Mouse (Mus musculus) erythroblast, embryonic 14.5 days (primary cell): ENCODE measurements at regions not wholly inside any gene's neighbourhood (a gene's known extent, or its start where the extent isn't known, plus 50 kb on each side); places are given as distances from the start of the nearest gene placed in this dataset.

ENCODE experiments used
- GATA1 ChIP-seq: IDR thresholded peaks from 2 replicates; pipeline ENCODE4 v1.6.1; 2012; ENCODE audit warnings: low read length, inconsistent platforms, mixed read lengths
- TAL1 ChIP-seq: IDR thresholded peaks from 3 replicates; pipeline ENCODE4 v1.6.1; 2012; ENCODE audit warnings: low read length, inconsistent platforms, mixed read lengths

- TF ChIP-seq TAL1: no peak
- no peak for TF ChIP-seq GATA1
Observed at GRCm38 (mm10) chr12:16041129-16041528, 224.4 kb upstream of the Trib2 start.
